Mouse (Mus musculus) liver, adult (tissue): ENCODE results near the gene Ube4b.

Experiments
- GATA4 ChIP-seq: IDR thresholded peaks from 2 replicates; pipeline ENCODE4 v1.6.1; 2014; ENCODE audit warnings: mild to moderate bottlenecking, low read length; ENCODE audit not compliant: insufficient replicate concordance

Gene Ube4b

GRCm38 (mm10) chr4:149305761-149306711 is 120.5 kb downstream of the Ube4b start:
- TF ChIP-seq GATA4: no peak

DNA sequence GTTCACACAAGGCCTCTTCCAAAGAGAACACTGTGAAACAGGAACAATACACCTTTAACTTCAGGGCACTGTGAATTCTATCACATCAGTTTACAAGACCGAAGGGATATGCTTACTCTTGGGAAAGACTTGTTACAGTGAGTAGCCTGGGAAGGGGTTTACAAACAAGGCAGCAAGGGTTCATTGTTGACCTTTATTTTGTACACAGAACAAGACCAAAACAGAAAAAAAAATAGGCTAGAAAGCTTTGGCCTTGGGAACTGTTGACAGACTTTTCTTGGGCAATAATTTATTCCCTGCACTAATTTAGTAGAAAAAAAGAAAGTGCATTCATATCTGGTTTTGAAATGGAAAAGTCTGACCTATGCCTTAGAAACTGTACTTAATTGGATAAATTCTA is 122.1 kb downstream of the Ube4b start:
- TF ChIP-seq GATA4: no peak

- TF ChIP-seq GATA4: no peak
These were observed 123.0 kb downstream of the Ube4b start for GRCm38 (mm10) chr4:149303502-149303901.

DNA sequence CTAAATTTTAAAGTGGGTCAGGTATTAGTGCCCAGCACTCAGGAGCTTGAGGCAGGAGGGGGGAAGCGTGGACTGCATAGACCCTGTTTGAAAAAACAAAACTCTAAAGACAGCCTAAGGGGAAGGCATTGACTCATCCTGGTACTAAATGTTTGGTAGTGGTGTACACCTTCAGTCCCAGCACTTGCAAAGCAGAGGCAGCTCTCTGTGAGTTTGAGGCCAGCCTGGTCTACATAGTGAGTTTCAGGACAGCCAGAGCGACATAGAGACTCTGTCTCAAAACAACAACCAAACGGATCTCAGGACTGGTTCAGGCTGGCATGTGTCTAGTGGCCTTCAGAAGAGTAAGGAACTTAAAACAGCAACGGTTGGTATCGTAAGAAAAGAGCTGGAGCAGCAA is 123.8 kb downstream of the Ube4b start:
- no peak for TF ChIP-seq GATA4

GRCm38 (mm10) chr4:149302136-149302535 is 124.4 kb downstream of the Ube4b start:
- no peak for TF ChIP-seq GATA4

- TF ChIP-seq GATA4: no peak
These were observed 130.0 kb downstream of the Ube4b start for GRCm38 (mm10) chr4:149296501-149296900.

- no peak for TF ChIP-seq GATA4
These were observed 133.6 kb downstream of the Ube4b start for GRCm38 (mm10) chr4:149292984-149293383.

- no peak for TF ChIP-seq GATA4
These were observed 135.5 kb downstream of the Ube4b start for GRCm38 (mm10) chr4:149291061-149291460.

- no peak for TF ChIP-seq GATA4
These were observed 136.3 kb downstream of the Ube4b start for GRCm38 (mm10) chr4:149290157-149290750.

DNA sequence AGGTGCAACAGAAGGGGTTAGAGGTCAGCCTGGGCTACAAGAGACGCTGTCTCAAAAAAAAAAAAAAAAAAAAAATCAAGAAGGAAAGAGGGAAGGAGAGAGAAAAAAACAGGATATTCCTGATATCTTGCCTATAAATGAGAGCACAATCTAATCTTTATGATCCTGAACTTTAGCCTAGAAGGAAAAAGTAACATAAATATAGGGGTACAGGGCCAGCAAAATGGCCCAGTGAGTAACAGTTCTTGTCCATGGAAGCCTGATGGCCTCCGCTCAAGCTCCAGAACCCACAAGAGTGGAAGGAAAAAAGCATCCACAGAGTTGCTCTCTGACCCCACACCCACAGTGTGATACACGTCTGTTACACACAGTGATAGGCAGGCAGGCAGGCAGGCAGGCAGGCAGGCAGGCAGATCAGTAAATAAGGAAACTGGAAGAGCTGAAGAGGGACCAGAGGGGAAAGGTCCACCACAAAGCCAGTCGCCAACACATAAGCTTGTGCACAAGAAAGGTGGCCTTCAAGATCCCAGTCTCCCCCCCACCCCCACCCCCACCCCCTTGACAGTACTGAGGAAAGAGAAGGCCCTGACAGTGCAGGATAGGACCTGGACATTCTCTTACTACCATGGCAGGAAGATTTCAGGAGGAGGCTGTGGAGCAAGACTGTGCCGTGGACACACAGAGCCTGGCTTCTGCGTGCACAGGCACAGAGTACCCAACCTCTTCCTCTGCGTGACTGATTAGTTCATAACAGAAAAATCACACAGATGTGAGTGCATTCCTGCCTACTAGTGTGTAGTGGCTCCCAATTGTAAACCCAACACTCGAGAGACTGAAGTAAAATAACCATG is 140.0 kb downstream of the Ube4b start:
- TF ChIP-seq GATA4: no peak

DNA sequence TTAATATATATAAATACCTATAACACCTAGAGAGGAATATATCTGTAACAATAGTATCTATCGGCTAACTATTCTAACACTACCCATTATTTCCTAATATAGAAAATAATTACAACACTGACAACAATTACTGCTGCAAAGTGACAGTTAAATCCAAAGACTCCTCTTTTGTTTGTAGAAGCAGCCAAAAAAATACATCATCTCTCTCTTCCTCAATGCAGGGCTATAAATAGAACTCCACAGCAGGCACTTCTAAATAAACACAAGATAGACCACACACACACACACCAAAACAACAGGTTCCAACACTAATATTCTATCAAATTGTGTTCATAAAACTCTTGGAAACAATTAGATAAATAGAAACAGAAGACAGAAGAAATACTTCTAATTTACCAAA is 140.9 kb downstream of the Ube4b start:
- TF ChIP-seq GATA4: no peak

DNA sequence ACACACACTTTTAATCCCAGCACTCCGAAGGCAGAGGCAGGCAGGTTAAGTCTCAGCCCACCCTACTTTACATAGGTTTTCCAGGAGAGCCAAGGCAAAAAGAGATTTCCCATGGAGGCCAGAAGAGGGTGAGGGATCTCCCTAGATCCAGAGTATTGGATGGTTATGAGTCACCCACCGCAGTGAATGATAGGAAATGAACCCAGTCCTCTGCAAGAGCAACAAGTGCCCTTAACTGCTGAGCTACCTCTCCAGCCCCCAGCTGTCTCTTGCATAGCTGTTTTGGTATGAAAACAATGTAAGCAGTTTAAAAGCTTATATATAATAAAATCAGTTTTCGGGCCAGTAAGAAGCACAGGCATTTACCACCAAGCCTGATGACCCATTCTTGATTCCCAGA is 143.5 kb downstream of the Ube4b start:
- TF ChIP-seq GATA4: no peak

GRCm38 (mm10) chr4:149282025-149282738 is 144.4 kb downstream of the Ube4b start:
- TF ChIP-seq GATA4: peak; percentile 89; the same call in 1 of the 2 replicates
